Mouse (Mus musculus) heart, postnatal 10 days (tissue): ENCODE results near the gene Gata3. TPM values are rescaled to one million over a fixed set of nuclear protein-coding genes. Genes with fewer than 3 reads are reported as not detected.

Experiments
- DNase-seq, 2 experiments: peaks; one replicate each; pipeline ENCODE4 v3.0.0; 2021
- intact Hi-C: fragments of 180-260 bp; cut with DNase I; formaldehyde crosslinking; loops from one replicate; pipeline ENCODE4 v1.15.1; 2025
- total RNA-seq, 2 experiments: library from RNA; stranded (reverse); gene quantifications; 2 replicates each; pipeline ENCODE4 v1.2.3; 2021

The Gata3 gene
- under 1 TPM; 0.86 to 0.92 TPM for total RNA-seq

DNA sequence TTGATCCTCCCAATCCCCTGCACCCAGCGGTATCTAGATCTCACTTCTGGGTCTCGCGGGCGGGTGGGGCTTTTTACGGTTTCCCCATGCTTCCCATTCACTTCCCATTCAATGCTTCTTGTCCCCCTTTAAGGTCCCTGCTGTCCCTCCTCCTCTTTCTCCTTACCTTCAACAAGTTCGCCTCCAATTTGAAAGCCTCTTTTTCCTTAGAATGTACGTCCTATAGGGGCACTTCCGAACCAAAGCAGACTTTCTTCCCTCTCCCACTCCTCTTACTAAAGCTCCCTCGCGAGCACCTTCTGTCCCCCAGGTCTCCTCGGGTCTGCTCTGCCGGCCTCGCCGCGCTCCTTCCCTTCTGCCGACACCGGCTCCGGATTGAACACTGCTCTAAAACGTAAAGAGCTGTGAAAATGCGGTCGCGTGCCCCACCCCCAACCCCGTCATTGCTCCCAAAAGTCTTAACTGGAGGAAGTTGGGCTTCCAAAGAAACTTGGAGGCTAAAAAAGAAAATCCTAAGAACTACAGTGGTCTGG, at the start of gene Gata3:
Gene Gata3 (minus strand): TSS at position 384 of the 533 bp plus-strand sequence.
- intact Hi-C loops = loop anchor here (2.0 kb wide), 1 partner anchor 121 kb away; no protein-coding TSS in a partner anchor
- DNase-seq = no peak

DNA sequence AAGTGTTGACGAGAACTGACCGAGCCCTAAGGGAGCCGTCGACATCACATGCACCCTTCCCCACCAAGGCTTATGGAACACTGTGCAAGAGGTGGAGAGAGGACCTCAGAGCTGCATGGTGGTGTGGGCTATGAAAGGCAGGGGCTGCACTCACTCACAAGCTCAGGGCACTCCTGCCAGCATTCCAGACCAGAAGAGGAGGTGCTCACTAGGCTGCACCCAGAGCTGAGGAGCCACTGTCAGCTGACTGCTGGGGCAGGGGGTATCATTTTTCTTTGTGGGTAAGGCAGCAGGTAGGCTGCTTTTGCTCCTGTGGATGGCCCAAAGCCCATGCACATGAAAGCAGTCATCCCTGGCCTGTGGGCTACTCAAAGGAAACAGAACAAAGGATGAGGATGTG, 49.4 kb upstream of the Gata3 start:
- no peak for DNase-seq
- intact Hi-C loops = no loop called here

DNA sequence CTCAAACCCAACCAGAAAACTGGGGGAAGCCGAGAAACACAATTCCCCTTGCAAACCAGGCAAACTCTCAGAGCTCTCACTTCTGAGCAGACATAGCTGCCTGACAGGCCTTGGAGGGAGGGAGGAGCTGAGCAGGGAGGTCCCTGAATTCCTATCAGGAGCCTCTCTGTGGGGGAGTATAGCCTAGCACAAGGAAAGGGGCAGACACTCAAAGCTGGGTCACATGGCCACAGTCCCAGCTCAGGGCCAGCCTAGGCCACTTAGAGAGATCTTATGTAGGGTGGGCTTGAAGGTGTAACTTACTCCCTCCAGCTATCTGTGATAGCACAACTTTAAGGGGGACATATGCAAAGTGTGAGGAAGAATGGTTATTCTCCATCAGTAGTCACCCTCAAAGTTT, 46.1 kb upstream of the Gata3 start:
- no peak for DNase-seq
- intact Hi-C loops = no loop called here

DNA sequence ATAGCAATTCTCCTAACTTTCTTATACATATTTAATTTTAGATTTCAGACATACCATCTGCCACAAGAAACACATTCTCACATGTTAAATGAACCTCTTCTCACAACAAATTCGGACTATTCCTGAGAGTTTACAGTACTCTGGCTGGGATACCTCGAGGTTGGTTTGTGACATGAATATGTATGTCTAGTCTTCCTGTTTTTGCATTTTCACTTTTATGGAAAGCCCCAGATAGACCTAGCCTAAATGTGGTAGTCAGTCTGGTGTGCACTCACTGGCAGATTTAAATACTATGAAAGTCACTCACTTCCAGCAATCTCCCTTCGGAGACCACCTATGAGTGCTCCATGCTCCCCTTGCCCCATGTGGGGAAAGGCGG, 37.1 kb upstream of the Gata3 start:
- intact Hi-C loops = no loop called here
- DNase-seq = no peak

DNA sequence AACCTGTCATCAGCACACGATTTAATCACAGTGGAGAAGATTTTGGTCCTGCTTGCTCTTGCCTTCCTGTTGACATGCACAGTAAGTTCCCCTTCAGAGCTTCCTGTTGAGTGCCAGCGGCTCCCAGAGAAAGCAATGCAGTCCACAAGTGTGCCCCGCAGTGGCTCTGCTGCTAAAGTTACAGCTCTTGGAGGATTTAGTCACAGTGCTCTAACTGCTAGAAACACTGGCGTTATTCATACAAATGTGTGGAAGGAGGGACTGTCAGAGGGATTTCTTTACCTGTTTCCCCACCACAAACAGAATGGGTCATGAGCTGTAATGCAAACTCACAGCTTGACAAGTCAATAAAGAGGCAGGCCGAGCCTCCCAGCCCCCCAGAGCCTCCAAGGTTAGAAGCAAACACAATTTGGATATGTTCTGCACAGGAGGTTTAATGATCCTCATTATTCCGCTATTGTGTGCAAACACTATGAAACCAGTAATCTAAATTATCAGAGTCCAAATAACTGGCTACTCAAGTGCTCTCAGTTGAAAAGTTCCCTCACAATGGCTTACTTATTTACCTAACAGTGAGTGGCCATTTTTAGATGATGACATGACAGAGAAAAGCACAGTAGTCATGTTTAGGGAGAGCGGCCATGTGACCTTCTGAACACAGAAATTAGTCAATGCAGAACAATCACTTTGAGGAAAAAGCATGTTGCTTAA, 36.5 kb upstream of the Gata3 start:
- intact Hi-C loops = no loop called here
- no peak for DNase-seq

DNA sequence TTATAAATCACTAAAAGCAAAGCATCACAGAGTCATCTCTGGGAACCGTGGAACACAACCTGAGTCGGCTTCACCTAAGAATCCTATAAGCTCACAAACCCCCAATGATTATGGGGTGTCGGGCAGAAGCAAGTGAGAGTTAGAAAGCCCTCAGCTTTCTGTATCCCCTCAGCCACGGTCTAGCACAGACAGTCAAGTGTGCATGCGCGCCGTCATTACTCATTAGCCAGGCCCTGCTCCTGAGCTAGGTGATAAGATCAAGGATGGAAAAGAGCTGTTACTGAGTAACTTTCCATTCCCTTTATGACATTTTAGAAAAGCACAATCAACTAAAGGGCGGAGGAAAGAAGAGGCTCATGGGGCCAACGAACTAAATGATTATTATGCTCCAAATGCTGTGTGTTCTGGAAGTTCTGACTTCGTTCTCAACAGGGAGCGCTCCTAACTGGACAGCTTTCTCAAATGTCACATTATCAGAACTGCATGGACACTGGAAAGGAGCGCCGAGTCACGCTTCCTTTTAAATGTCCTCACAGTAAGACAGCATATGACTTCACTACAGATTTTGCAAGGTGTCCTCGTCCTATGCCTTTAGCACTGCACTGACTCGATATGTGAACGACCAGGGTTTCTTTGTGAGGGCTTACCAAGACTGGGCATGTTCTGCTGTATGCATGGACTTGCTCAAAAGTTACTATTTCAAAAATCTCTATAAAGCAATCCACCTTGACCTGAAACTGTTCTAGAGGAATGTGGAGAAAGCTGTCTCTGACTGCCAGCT, 29.0 kb upstream of the Gata3 start:
- DNase-seq = no peak
- intact Hi-C loops = no loop called here

DNA sequence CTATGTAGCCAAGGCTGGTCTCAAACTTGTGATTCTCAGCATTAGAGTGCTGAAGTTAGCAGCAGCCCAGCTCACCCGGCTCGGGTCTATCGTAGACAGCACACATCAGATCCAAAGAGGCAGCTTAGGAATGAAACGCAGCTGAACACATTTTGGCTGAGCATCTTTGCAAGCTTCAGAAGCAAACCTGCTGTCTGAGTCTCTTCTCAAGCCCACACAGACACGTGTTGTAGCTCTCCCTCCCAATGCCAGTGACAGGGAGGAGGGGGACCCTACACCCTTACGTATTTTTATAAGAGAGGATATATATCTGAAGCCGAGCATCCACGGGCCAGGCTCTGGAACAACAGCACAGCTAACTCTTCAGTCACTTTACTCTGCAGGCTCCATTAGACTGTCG, 27.8 kb upstream of the Gata3 start:
- intact Hi-C loops = no loop called here
- DNase-seq = no peak

DNA sequence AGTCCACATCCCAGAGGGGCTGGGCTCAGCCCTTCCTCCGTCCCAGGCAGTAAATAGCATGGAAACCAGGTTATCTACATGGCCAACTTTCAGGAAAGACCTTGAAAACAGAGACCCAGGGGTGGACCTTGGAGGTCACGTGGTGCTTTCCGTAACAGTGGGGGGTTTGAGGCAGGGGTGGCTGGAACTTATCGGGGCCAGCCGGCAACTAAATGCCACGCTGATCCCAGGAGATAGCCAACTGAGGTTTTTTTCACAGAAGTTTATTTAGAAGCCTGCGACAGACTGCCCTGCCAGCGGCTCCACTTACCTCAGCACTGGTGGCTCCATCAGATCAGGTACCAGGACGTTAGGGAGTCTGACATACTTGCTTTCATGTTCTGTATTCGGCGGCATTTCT, 16.2 kb upstream of the Gata3 start:
- no peak for DNase-seq
- intact Hi-C loops = no loop called here

DNA sequence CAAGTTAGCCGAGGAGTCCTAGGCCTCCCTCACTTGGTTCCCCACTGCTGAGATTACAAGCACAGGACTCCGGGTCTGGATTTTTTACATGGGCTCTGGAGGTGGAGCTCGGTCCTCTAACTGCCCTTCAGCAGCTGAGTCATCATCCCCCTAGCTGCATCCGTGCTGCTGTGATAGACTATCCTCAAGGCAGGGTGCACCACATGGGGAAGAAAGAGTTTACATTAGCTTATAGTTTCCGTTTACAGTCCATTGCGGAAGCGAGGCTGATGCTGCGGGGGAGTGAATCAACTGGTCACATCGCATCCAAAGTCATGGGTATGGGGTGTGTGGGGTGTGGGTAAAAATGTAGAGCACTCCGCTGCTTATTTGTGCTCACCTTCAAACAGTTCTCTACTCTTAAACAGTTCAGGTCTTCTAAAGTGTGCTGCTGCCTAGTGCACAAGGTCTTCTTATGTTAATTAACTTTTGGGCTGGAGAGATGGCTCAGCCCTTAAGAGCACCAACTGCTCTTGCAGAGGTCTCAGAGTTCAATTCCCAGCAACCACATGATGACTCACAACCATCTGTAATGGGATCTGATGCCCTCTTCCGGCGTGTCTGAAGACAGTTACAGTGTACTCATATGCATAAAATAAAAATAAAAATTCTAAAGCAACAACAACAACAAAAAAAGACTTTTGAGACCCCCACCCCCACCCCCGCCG, 14.2 kb upstream of the Gata3 start:
- no peak for DNase-seq
- intact Hi-C loops = no loop called here

DNA sequence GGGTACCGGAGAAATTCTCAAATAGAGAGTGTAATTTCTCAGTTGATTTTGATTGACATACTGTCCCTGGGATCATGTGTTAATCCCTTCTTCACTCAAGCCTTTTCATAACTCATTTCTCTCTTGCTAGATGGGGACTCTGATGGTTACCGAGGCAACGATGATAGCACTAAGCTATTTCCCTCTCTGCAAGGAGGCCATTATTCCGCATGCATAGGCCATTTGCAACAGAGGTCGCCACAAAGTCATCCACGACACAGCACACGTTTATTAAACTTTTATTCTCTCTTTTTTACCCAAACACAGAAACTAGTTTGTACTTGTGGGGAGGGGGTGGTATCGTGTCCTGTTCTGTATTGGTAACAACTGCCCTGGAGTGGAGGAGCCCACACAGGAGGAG, 8.0 kb upstream of the Gata3 start:
- intact Hi-C loops = no loop called here
- DNase-seq = no peak

DNA sequence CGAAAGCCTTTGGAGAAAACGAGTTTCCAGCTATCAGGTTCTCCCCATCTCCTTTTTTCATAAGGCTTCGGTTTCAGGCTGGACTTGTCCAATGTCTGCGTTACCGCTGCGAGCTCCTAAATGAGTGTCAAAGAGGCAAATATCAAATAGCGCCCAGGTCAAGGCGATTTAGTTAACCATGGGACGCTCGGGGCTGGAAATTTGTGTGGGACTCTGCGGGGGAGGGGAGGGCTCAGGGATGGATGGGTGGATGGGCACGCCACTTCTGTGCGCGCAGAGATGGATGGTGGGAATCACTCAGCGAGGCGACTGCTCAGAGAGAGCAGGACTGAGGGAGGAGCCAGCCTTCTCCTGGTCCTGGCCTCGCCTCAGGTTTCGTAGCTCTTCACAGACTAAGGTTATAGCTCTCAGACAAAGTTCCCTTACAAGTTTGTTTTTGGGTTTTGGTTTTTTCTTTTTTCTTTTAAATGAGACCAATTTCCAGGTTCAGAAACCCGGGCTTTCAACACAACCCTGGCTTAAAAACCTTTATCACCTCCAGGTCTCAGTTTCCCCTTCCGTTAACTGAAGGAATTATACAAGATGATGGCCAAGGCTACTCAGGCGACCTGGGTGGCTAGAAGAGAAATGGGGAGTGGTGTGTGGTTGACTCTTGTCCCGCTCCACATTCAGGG, 6.4 kb upstream of the Gata3 start:
- intact Hi-C loops = no loop called here
- no peak for DNase-seq

DNA sequence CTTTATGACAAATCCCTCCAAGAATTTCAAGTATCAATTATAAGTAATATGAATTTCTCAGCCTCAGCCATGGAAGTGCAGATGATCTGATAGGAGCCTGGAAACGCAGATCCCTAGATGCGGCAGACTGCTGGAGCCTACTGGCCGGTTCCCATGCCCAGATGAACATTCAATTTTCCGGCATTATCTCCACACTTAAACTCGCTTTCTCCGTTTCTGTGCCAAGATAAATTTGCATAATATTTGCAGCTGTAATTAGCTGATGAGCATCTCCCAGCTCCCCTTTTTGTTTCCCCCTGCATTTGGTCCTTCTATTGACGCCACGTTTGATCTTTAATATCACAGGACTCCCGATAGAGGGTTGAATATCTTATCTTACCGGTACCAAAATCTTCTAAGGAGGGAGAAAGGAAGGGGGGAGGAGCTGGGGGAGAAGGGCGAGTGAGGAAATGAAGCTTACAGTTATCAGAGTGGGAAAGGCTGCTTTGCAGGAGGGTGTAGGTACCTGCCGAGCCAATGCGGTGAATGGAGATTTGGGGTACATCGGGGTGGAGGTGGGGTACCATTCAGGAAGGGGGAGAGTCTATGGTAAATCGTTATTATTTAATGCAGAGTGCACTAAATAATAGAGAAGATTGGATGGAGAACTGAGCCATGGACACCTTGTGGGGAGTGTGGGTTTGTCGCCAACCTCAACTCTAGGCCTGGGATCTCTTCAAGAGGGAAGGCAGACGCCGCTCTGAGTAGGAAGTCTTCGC, 5.2 kb upstream of the Gata3 start:
- DNase-seq = no peak
- intact Hi-C loops = no loop called here

DNA sequence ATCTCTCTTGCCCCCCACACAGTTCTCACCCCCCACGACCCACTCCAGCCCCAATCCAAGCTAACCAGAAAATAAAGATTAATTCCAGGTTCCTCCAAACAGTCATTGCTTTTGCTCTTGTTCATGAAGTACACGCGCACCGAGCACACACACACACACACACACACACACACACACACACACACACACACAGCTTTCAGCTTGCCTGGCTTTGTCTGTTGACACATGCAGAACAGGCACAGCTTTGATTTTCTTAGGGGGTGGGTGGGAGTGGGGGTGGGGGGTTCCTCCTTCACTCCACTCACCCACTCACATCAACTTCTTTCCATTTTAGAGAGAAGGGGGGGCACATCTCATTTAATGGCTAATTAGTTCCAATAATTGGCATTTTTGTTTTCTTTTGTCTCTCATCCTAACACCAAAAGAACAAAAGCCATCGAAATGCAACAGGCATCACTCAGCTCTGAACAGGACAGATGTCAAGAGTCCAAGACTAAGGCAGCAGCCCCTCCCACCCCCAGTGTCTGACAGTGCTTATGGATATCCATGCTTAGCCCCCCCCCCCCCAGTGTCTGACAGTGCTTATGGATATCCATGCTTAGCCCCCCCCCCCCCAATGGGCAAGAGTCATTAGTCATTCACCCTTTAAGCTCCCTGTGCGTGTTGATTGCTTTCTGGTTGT, 3.6 kb upstream of the Gata3 start:
- no peak for DNase-seq
- intact Hi-C loops = no loop called here

DNA sequence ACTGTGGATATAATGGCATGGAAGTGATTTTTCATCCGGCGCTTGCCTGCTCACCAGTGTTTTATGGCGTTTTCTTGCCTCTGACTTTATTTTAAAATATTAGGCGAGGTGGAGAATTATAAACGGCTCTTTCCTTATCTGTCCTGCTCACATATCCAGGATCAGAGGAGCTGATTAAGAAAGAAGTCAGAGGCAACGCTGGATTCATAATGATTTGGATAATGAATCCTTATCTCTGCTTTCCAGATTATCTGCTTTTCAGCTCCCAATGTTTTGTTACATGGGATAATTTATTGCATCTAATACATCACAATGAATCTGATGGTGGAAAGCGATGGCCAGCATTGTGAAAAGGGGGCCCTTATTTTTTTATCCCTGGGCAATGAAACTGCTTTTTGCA, 2.7 kb upstream of the Gata3 start:
- intact Hi-C loops = no loop called here

DNA sequence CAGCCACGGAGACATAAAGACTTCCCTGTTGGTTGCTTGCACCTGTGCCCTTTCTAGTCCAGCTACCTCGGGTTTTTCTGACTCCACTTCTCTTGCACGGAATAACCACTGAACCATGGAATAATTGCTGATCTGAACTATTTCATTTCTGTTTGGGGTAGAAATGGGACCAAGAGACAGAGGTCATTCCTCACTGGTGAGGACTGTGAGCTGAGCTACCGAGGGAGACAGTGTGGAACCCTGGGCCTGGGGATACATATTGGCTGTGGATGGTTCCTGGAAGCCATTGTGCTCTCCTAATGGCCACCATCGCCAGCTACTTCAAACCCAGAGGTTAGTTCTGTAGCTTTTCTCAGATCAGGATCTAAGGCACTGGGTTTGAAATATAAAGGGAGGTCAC, 1.1 kb upstream of the Gata3 start:
- intact Hi-C loops = no loop called here
- DNase-seq = no peak

More for the DNA sequence above, 2.7 kb upstream of the Gata3 start:
- DNase-seq = no peak

DNA sequence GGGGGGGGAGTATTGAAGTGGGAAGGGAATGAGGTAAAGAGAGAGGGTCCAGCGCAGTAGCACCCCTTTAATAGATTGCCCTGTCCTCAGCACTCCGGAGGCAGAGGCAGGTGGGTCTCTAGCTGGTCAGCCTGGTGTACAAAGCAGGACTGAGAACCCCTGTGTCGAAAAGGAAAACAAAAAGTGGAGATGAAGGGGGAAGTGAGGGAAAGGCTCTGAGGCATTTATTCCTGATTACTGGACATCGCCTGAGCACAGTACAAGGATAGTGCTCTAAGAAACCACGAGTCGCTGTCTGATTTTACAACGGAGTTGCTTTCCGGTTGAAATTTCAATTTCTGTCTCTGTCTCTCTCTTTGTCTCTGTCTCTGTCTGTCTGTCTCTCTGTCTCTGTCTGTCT, 417 bp upstream of the Gata3 start:
- no peak for DNase-seq
- intact Hi-C loops = no loop called here

DNA sequence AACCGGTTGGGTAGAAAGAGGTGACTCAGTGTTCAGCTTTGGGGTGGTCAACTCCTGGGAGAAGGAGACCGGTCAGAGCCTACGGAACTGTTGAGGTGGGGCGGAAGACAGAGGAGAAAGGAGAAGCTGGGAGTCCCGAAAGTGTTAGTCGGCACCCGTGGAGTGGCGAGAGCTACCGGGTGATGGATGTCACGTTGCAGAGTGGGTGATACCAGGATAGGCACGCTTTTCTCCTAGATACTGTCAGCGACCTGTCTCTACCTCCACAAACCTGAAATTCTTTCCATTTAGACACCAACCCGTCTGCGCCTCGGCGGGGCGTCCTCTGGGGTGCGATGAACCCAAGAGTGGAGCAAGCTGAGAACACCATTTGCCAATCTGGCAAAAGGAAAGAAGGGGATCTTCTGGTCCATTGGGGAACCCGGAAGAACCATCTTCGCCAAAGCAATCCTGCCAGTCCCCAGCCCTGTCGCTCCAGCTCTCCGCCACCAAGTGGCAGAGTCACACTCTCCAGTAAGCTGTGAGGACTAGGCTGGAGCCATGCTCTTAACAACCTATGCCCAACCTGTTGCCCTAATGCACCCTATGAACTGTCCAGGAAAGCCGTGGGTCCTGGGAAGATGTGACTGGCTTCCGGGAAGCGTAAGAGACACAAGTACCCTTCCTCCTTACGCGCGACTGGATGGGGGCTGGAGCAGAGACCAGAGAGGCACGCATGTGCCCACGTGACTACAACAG, 752 bp downstream of the Gata3 start, which contains the start of gene 9230102O04Rik:
Gene 9230102O04Rik (minus strand): TSS at position 628 of the 738 bp plus-strand sequence.
- DNase-seq = peak; percentile 58 to 64
- intact Hi-C loops = loop anchor here (2.0 kb wide), 1 partner anchor 122 kb away; no protein-coding TSS in a partner anchor

DNA sequence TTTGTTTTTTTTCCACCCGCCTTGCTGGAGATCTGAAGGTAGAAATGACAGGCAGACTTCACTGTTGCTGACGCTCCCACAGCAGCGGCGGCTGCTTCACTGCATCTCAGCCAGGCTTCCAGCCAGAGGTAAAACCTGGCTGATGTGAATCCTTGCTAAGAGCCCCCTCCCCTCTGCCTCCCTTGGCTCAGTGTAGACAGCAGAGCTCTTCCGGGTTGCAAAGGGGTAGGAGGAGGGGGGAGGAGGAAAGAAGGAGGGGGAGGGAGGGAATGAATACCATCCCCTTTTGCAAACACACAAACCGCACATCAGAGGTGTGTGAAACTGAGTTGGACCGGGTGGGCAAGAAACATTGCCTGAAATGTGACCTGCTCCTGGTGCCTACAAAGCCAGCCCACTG, 2.2 kb downstream of the Gata3 start:
- intact Hi-C loops = loop anchor here (2.0 kb wide), 1 partner anchor 123 kb away; no protein-coding TSS in a partner anchor
- DNase-seq = no peak
